Mouse (Mus musculus) bone marrow, adult 2 months (tissue): Measurements from ENCODE around the gene Ssbp1.

Source experiments
- CTCF ChIP-seq: fragments of 200-500 bp; IDR thresholded peaks from 2 replicates; pipeline ENCODE4 v1.5.1; 2011; ENCODE audit warnings: low read length, control low read depth; ENCODE audit not compliant: control insufficient read depth, insufficient read depth
- POLR2A ChIP-seq: fragments of 200-500 bp; IDR thresholded peaks from 2 replicates; pipeline ENCODE4 v1.6.1; 2011; ENCODE audit warnings: low read depth, mild to moderate bottlenecking, control low read depth, low read length, borderline replicate concordance; ENCODE audit not compliant: control insufficient read depth

GRCm38 (mm10) chr6:40436047-40436483 is 35.1 kb upstream of the Ssbp1 start, which contains the start of gene E330009J07Rik:
- no peak for TF ChIP-seq CTCF
- peak; percentile 51; the same call in 1 of the 2 replicates for TF ChIP-seq POLR2A
